Mouse (Mus musculus): ENCODE results near the gene Nrros.

GRCm38 (mm10) chr16:32144592-32144991 is 20.8 kb downstream of the Nrros start:
- TF ChIP-seq CTCF (IDR thresholded peaks at IDR 0.05; ENCODE audit: borderline replicate concordance, insufficient read depth, low read depth, low read length) (no peak), POLR2A (IDR thresholded peaks at IDR 0.05; ENCODE audit: borderline replicate concordance, insufficient read depth, low read length) (no peak)
